Mouse (Mus musculus): ENCODE measurements around the gene Fam219a.

- no peak for TF ChIP-seq CTCF (IDR thresholded peaks at IDR 0.05; ENCODE audit: low read depth, low read length)
- TF ChIP-seq TAL1 (conservative IDR thresholded peaks at IDR 0.05; ENCODE audit: low read depth, low read length), result no peak
Observed at GRCm38 (mm10) chr4:41569411-41569885, at the start of gene Fam219a, which contains the start of gene Dnaic1.
